Mouse (Mus musculus) embryonic facial prominence, embryonic 14.5 days (tissue): ENCODE results near the gene Prr5. TPM values are rescaled to one million over a fixed set of nuclear protein-coding genes. Genes with fewer than 3 reads are reported as not detected.

Experiments used
- ATAC-seq: fragments of 200-750 bp; cut with Nextera tagmentation; 2 replicates; pipeline ENCODE4 v1.8.0; 2017; ENCODE audit warnings: low read depth, moderate number of reproducible peaks, moderate TSS enrichment
- DNase-seq: peaks from one replicate; pipeline ENCODE4 v3.0.0-alpha.2; 2015; ENCODE audit warnings: low spot score
- H3K27ac ChIP-seq: fragments of 300-500 bp; sonication (generic); replicated peaks from 2 replicates; pipeline ENCODE4 v1.5.1; 2014; ENCODE audit warnings: low read depth, mild to moderate bottlenecking, low read length, moderate library complexity
- H3K27me3 ChIP-seq: fragments of 300-500 bp; sonication (generic); replicated peaks from 2 replicates; pipeline ENCODE4 v1.6.1; 2014; ENCODE audit warnings: low read length; ENCODE audit not compliant: control insufficient read depth, insufficient read depth
- H3K36me3 ChIP-seq: fragments of 300-500 bp; sonication (generic); 2 replicates; pipeline ENCODE4 v1.6.1; 2014; ENCODE audit warnings: low read length, mixed read lengths; ENCODE audit not compliant: control insufficient read depth, insufficient read depth
- H3K4me1 ChIP-seq: fragments of 300-500 bp; sonication (generic); 2 replicates; pipeline ENCODE4 v1.6.1; 2014; ENCODE audit warnings: antibody characterized with exemption, low read length; ENCODE audit not compliant: control insufficient read depth, insufficient read depth
- H3K4me2 ChIP-seq: fragments of 300-500 bp; sonication (generic); 2 replicates; pipeline ENCODE4 v1.6.1; 2014; ENCODE audit warnings: low read depth, mild to moderate bottlenecking, low read length, moderate library complexity, mixed read lengths
- H3K4me3 ChIP-seq: fragments of 300-500 bp; sonication (generic); 2 replicates; pipeline ENCODE4 v1.5.1; 2014; ENCODE audit warnings: low read depth, mild to moderate bottlenecking, low read length
- H3K9ac ChIP-seq: fragments of 300-500 bp; sonication (generic); 2 replicates; pipeline ENCODE4 v1.6.1; 2014; ENCODE audit warnings: low read depth, mild to moderate bottlenecking, low read length, moderate library complexity, mixed read lengths
- H3K9me3 ChIP-seq: fragments of 300-500 bp; sonication (generic); 2 replicates; pipeline ENCODE4 v1.6.1; 2016; ENCODE audit warnings: low read length; ENCODE audit not compliant: control insufficient read depth
- WGBS: fragments of 180-500 bp; shearing (Covaris S2); extraction: QIAGEN DNeasy Blood & Tissue Kit; methylation state at CpG from one replicate; pipeline ENCODE4 v1.1.7; 2014; 5-methylcytosine and 5-hydroxymethylcytosine counted together
- polyA plus RNA-seq: library from polyadenylated mRNA; unstranded; fragments of >200 nt; fragmentation: Nextera tagmentation; extraction: Ambion mirVana; gene quantifications from 2 replicates; pipeline ENCODE4 v1.2.1, GENCODE M21; 2014

Gene Prr5
- polyA plus RNA-seq: 26.4 and 31.8 TPM in 2 replicates

- peaks cover 8% of the 10 kb centered on the region; the same call in 1 of the 2 replicates for H3K4me1 ChIP-seq
- 79% methylated on average over 13 of the region's 14 CpGs for WGBS
- H3K36me3 ChIP-seq: no peaks in the 10 kb centered on the region
- H3K9ac ChIP-seq: 0 out of 2 replicates have a peak within 1 kb of the TSS, but pooled peaks have one; percentile 11
- H3K9me3 ChIP-seq: no peaks in the 10 kb centered on the region
- H3K27me3 ChIP-seq: 0 out of 2 replicates have a peak, but pooled peaks cover 4% of the 10 kb centered on the region
- ATAC-seq (no peak), DNase-seq (no peak)
- H3K27ac ChIP-seq: 0 out of 2 replicates have a peak within 1 kb of the TSS, but pooled peaks have one; percentile 48
- no peak within 1 kb of the TSS for H3K4me3 ChIP-seq
- H3K4me2 ChIP-seq: no peak within 1 kb of the TSS
Observed at GRCm38 (mm10) chr15:84668938-84669747, at the start of gene Prr5. Gene Prr5 (plus strand): TSS chr15:84669620.

- no peaks in the 10 kb centered on the region for H3K4me1 ChIP-seq
- H3K27me3 ChIP-seq: peaks cover 13% of the 10 kb centered on the region; the same call in 1 of the 2 replicates
- WGBS: 55% methylated on average over 3 of the region's 3 CpGs
- H3K27ac ChIP-seq: no peak overlapping the region
- H3K4me2 ChIP-seq: no peak overlapping the region
- no peaks in the 10 kb centered on the region for H3K9me3 ChIP-seq
- no peak overlapping the region for H3K9ac ChIP-seq
- ATAC-seq (no peak), DNase-seq (no peak)
- no peaks in the 10 kb centered on the region for H3K36me3 ChIP-seq
- H3K4me3 ChIP-seq: no peak overlapping the region
Observed at GRCm38 (mm10) chr15:84620028-84620427, 49.4 kb upstream of the Prr5 start.

GRCm38 (mm10) chr15:84621722-84622428 is 47.5 kb upstream of the Prr5 start:
- Histone ChIP-seq H3K27me3 (peaks cover 5% of the 10 kb centered on the region; the same call in 1 of the 2 replicates), H3K27ac (no peak overlapping the region), H3K4me1 (peaks cover 11% of the 10 kb centered on the region; the same call in 1 of the 2 replicates), H3K4me2 (no peak overlapping the region), H3K9ac (no peak overlapping the region), H3K4me3 (no peak overlapping the region), H3K36me3 (no peaks in the 10 kb centered on the region), H3K9me3 (no peaks in the 10 kb centered on the region)
- DNase-seq (no peak), ATAC-seq (no peak)
- WGBS: 25% methylated on average over 14 of the region's 14 CpGs

GRCm38 (mm10) chr15:84624870-84625269 is 44.5 kb upstream of the Prr5 start:
- WGBS: 48% methylated on average over 9 of the region's 9 CpGs

GRCm38 (mm10) chr15:84625712-84626414 is 43.6 kb upstream of the Prr5 start:
- DNase-seq (peak; percentile 88), ATAC-seq (peak; percentile 70)
- peaks cover 11% of the 10 kb centered on the region; the same call in 1 of the 2 replicates for H3K4me1 ChIP-seq
- H3K27ac ChIP-seq: no peak overlapping the region
- H3K4me2 ChIP-seq: no peak overlapping the region
- H3K4me3 ChIP-seq: no peak overlapping the region
- H3K36me3 ChIP-seq: no peaks in the 10 kb centered on the region
- H3K9ac ChIP-seq: no peak overlapping the region
- no peaks in the 10 kb centered on the region for H3K9me3 ChIP-seq
- WGBS: 51% methylated on average over 6 of the region's 6 CpGs
- peaks cover 5% of the 10 kb centered on the region; the same call in 1 of the 2 replicates for H3K27me3 ChIP-seq

More at GRCm38 (mm10) chr15:84624870-84625269, 44.5 kb upstream of the Prr5 start:
- no peaks in the 10 kb centered on the region for H3K36me3 ChIP-seq
- H3K27me3 ChIP-seq: peaks cover 5% of the 10 kb centered on the region; the same call in 1 of the 2 replicates
- no peak overlapping the region for H3K4me2 ChIP-seq
- no peak overlapping the region for H3K27ac ChIP-seq
- no peak overlapping the region for H3K9ac ChIP-seq
- H3K9me3 ChIP-seq: no peaks in the 10 kb centered on the region
- peaks cover 11% of the 10 kb centered on the region; the same call in 1 of the 2 replicates for H3K4me1 ChIP-seq
- DNase-seq: no peak
- H3K4me3 ChIP-seq: no peak overlapping the region
- no peak for ATAC-seq

- WGBS: 77% methylated on average over 5 of the region's 5 CpGs
Observed at GRCm38 (mm10) chr15:84627308-84627707, 42.1 kb upstream of the Prr5 start.

GRCm38 (mm10) chr15:84629680-84630079 is 39.7 kb upstream of the Prr5 start:
- Histone ChIP-seq H3K36me3 (no peaks in the 10 kb centered on the region), H3K9ac (peak overlapping the region; percentile 25; the same call in 1 of the 2 replicates), H3K27me3 (no peaks in the 10 kb centered on the region), H3K27ac (no peak overlapping the region), H3K4me2 (no peak overlapping the region), H3K9me3 (no peaks in the 10 kb centered on the region), H3K4me1 (peaks cover 11% of the 10 kb centered on the region; the same call in 1 of the 2 replicates), H3K4me3 (no peak overlapping the region)
- peak; percentile 70; the same call in 1 of the 2 replicates for ATAC-seq
- DNase-seq: peak; percentile 82
- 13% methylated on average over 3 of the region's 3 CpGs for WGBS

More at GRCm38 (mm10) chr15:84627308-84627707, 42.1 kb upstream of the Prr5 start:
- no peak overlapping the region for H3K4me2 ChIP-seq
- peaks cover 11% of the 10 kb centered on the region; the same call in 1 of the 2 replicates for H3K4me1 ChIP-seq
- H3K9me3 ChIP-seq: no peaks in the 10 kb centered on the region
- H3K4me3 ChIP-seq: no peak overlapping the region
- no peaks in the 10 kb centered on the region for H3K36me3 ChIP-seq
- no peak overlapping the region for H3K9ac ChIP-seq
- ATAC-seq: peak; percentile 34; the same call in 1 of the 2 replicates
- H3K27ac ChIP-seq: no peak overlapping the region
- peak; percentile 60 for DNase-seq
- no peaks in the 10 kb centered on the region for H3K27me3 ChIP-seq

- H3K4me3 ChIP-seq: no peak overlapping the region
- H3K4me1 ChIP-seq: no peaks in the 10 kb centered on the region
- H3K9ac ChIP-seq: no peak overlapping the region
- DNase-seq (peak; percentile 79), ATAC-seq (peak; percentile 59)
- H3K4me2 ChIP-seq: no peak overlapping the region
- WGBS: 5% methylated on average over 7 of the region's 7 CpGs
- H3K27me3 ChIP-seq: no peaks in the 10 kb centered on the region
- no peaks in the 10 kb centered on the region for H3K9me3 ChIP-seq
- H3K27ac ChIP-seq: no peak overlapping the region
- H3K36me3 ChIP-seq: no peaks in the 10 kb centered on the region
Observed at GRCm38 (mm10) chr15:84631560-84631959, 37.9 kb upstream of the Prr5 start.
